Mouse (Mus musculus) midbrain, postnatal 0 days (tissue): Measurements from ENCODE around the gene Mettl2. TPM values are rescaled to one million over a fixed set of nuclear protein-coding genes. Genes with fewer than 3 reads are reported as not detected.

ENCODE experiments used
- ATAC-seq: fragments of 200-750 bp; cut with Nextera tagmentation; 2 replicates; pipeline ENCODE4 v1.8.0; 2017; ENCODE audit warnings: moderate number of reproducible peaks, mild to moderate bottlenecking, moderate TSS enrichment, moderate library complexity; ENCODE audit not compliant: low FRiP score
- DNase-seq: peaks from one replicate; pipeline ENCODE4 v3.0.0-alpha.2; 2015; ENCODE audit warnings: low spot score
- H3K27ac ChIP-seq: fragments of 300-500 bp; sonication (generic); 2 replicates; pipeline ENCODE4 v1.5.1; 2014; ENCODE audit warnings: low read depth, mild to moderate bottlenecking, low read length, mixed read lengths
- H3K27me3 ChIP-seq: fragments of 300-500 bp; sonication (generic); 2 replicates; pipeline ENCODE4 v1.6.1; 2014; ENCODE audit warnings: low read length, control low read depth, mixed read lengths; ENCODE audit not compliant: insufficient read depth
- H3K36me3 ChIP-seq: fragments of 300-500 bp; sonication (generic); 2 replicates; pipeline ENCODE4 v1.6.1; 2014; ENCODE audit warnings: low read length, control low read depth, mixed read lengths; ENCODE audit not compliant: insufficient read depth
- H3K4me1 ChIP-seq: fragments of 300-500 bp; sonication (generic); 2 replicates; pipeline ENCODE4 v1.6.1; 2014; ENCODE audit warnings: mild to moderate bottlenecking, control low read depth, antibody characterized with exemption, low read length, mixed read lengths; ENCODE audit not compliant: insufficient read depth
- H3K4me2 ChIP-seq: fragments of 300-500 bp; sonication (generic); 2 replicates; pipeline ENCODE4 v1.6.1; 2014; ENCODE audit warnings: low read depth, mild to moderate bottlenecking, low read length, mixed read lengths; ENCODE audit not compliant: poor library complexity, severe bottlenecking
- H3K4me3 ChIP-seq: fragments of 300-500 bp; sonication (generic); 2 replicates; pipeline ENCODE4 v1.5.1; 2014; ENCODE audit warnings: low read depth, mild to moderate bottlenecking, low read length, moderate library complexity
- H3K9ac ChIP-seq: fragments of 300-500 bp; sonication (generic); replicated peaks from 2 replicates; pipeline ENCODE4 v1.6.1; 2014; ENCODE audit warnings: mild to moderate bottlenecking, low read length, moderate library complexity, mixed read lengths; ENCODE audit not compliant: poor library complexity, severe bottlenecking
- H3K9me3 ChIP-seq: fragments of 300-500 bp; sonication (generic); 2 replicates; pipeline ENCODE4 v1.6.1; 2016; ENCODE audit warnings: low read length, control low read depth
- CTCF ChIP-seq: IDR thresholded peaks from 2 replicates; pipeline ENCODE4 v1.5.1; 2016; ENCODE audit warnings: antibody characterized with exemption, mild to moderate bottlenecking
- WGBS: fragments of 180-500 bp; shearing (Covaris S2); extraction: QIAGEN DNeasy Blood & Tissue Kit; methylation state at CpG from one replicate; pipeline ENCODE4 v1.1.7; 2014; 5-methylcytosine and 5-hydroxymethylcytosine counted together
- polyA plus RNA-seq: library from polyadenylated mRNA; unstranded; fragments of >200 nt; fragmentation: Nextera tagmentation; extraction: Ambion mirVana; gene quantifications from 2 replicates; pipeline ENCODE4 v1.2.1, GENCODE M21; 2015
- total RNA-seq: library from RNA; depleted of rRNA; stranded (reverse); fragments of >200 nt; gene quantifications from 2 replicates; pipeline ENCODE4 v1.2.3, GENCODE M21; 2014

Gene Mettl2
- total and polyA plus RNA-seq, 2 experiments from 2014 or later, result 28.0 to 35.6 TPM

GRCm38 (mm10) chr11:105166780-105167179 lies 40.6 kb downstream of the Mettl2 start:
- no peak for DNase-seq
- H3K9ac ChIP-seq, result no peak overlapping the region
- no peak overlapping the region for H3K4me3 ChIP-seq
- H3K27me3 ChIP-seq, result no peaks in the 10 kb centered on the region
- no peak for TF ChIP-seq CTCF
- no peak for ATAC-seq
- H3K9me3 ChIP-seq, result peaks cover 9% of the 10 kb centered on the region; the same call in 1 of the 2 replicates
- 90% methylated on average over 10 of the region's 10 CpGs for WGBS
- no peak overlapping the region for H3K27ac ChIP-seq
- H3K4me2 ChIP-seq, result no peak overlapping the region
- H3K4me1 ChIP-seq, result no peaks in the 10 kb centered on the region
- no peaks in the 10 kb centered on the region for H3K36me3 ChIP-seq

- ATAC-seq (no peak), DNase-seq (no peak)
- no peak for TF ChIP-seq CTCF
- no peak within 1 kb of the TSS for H3K4me2 ChIP-seq
- H3K36me3 ChIP-seq, result no peaks in the 10 kb centered on the region
- H3K4me1 ChIP-seq, result peaks cover 7% of the 10 kb centered on the region; the same call in 1 of the 2 replicates
- H3K9me3 ChIP-seq, result no peaks in the 10 kb centered on the region
- no peaks in the 10 kb centered on the region for H3K27me3 ChIP-seq
- no peak within 1 kb of the TSS for H3K4me3 ChIP-seq
- 43% methylated on average over 2 of the region's 2 CpGs for WGBS
- no peak within 1 kb of the TSS for H3K9ac ChIP-seq
- no peak within 1 kb of the TSS for H3K27ac ChIP-seq
Observed at GRCm38 (mm10) chr11:105178516-105178915, 52.3 kb downstream of the Mettl2 start, which contains the start of gene Tlk2. TSS of gene Tlk2 (plus strand) at chr11:105178807.

GRCm38 (mm10) chr11:105179523-105179922 lies 53.3 kb downstream of the Mettl2 start:
- Histone ChIP-seq H3K36me3 (peaks cover 3% of the 10 kb centered on the region; the same call in 1 of the 2 replicates), H3K4me1 (peaks cover 7% of the 10 kb centered on the region; the same call in 1 of the 2 replicates), H3K27me3 (no peaks in the 10 kb centered on the region), H3K9me3 (no peaks in the 10 kb centered on the region), H3K27ac (no peak overlapping the region), H3K4me2 (peak overlapping the region; percentile 94; the same call in 1 of the 2 replicates), H3K9ac (no peak overlapping the region), H3K4me3 (no peak overlapping the region; the same call in 1 of the 2 replicates)
- ATAC-seq, result no peak
- WGBS, result 84% methylated on average over 4 of the region's 4 CpGs
- DNase-seq, result no peak
- no peak for TF ChIP-seq CTCF

- TF ChIP-seq CTCF, result no peak
- peak overlapping the region; percentile 94 for H3K4me2 ChIP-seq
- ATAC-seq (peak; percentile 46), DNase-seq (peak; percentile 22)
- no peaks in the 10 kb centered on the region for H3K9me3 ChIP-seq
- H3K4me3 ChIP-seq, result peak overlapping the region; percentile 93
- peaks cover 7% of the 10 kb centered on the region; the same call in 1 of the 2 replicates for H3K4me1 ChIP-seq
- WGBS, result 0% methylated on average over 27 of the region's 35 CpGs
- peaks cover 5% of the 10 kb centered on the region; the same call in 1 of the 2 replicates for H3K36me3 ChIP-seq
- H3K27me3 ChIP-seq, result no peaks in the 10 kb centered on the region
- H3K9ac ChIP-seq, result peak overlapping the region; percentile 99
- H3K27ac ChIP-seq, result peak overlapping the region; percentile 95
Observed at GRCm38 (mm10) chr11:105180471-105181091, 54.4 kb downstream of the Mettl2 start.

GRCm38 (mm10) chr11:105181126-105181637 lies 55.0 kb downstream of the Mettl2 start:
- peak; percentile 96 for DNase-seq
- WGBS, result 1% methylated on average over 39 of the region's 60 CpGs
- peaks cover 5% of the 10 kb centered on the region; the same call in 1 of the 2 replicates for H3K36me3 ChIP-seq
- peak overlapping the region; percentile 99 for H3K9ac ChIP-seq
- H3K27ac ChIP-seq, result peak overlapping the region; percentile 95
- H3K27me3 ChIP-seq, result no peaks in the 10 kb centered on the region
- peaks cover 7% of the 10 kb centered on the region; the same call in 1 of the 2 replicates for H3K4me1 ChIP-seq
- TF ChIP-seq CTCF, result no peak
- H3K9me3 ChIP-seq, result no peaks in the 10 kb centered on the region
- H3K4me3 ChIP-seq, result peak overlapping the region; percentile 93
- ATAC-seq, result peak; percentile 96
- peak overlapping the region; percentile 94 for H3K4me2 ChIP-seq
